Mouse (Mus musculus) embryo, embryonic 11.5 days (tissue): Measurements from ENCODE around the gene Tmem179.

Experiments used
- DNase-seq: peaks from one replicate; pipeline ENCODE4 v3.0.0-alpha.2; 2012; ENCODE audit warnings: low read depth, low spot score

Tmem179 gene

DNA sequence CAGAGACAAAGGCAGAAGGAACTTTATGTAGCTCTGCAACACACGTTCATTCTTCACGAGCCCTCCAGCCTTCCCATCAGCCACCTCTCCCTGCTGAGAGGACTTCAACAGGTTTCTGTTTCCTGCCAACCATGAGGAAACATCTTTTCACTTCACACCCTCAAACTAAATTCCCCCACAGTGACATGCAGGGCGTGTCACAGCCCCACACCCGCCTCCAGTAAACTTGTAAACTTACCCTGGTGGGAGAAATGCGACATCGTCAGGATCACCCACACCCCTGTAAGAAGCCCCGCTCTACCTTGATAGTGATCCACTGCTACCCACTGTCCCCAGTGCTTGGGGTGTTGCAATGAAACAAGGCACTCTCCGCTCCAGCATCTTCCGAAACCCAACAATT is 21.8 kb upstream of the Tmem179 start:
- DNase-seq, result no peak

DNA sequence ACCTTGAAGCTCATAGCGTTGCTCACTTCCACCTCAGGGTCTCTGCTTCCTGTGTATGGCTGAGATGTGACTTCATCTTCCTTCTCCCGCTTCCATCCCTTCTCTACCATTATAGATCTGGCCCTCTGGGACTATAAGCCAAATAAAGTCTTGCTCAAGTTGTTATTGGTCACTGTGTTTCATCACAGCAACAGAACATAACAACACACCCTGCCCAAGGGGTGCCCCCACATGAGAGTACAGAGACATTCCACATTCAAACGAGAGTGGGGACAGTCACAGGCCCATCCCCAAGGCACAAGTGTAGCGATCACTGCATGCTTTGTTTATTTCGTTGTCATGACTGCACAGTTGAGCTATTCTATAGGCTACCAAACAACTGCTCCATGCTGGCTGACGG is 20.7 kb upstream of the Tmem179 start:
- DNase-seq, result no peak

DNA sequence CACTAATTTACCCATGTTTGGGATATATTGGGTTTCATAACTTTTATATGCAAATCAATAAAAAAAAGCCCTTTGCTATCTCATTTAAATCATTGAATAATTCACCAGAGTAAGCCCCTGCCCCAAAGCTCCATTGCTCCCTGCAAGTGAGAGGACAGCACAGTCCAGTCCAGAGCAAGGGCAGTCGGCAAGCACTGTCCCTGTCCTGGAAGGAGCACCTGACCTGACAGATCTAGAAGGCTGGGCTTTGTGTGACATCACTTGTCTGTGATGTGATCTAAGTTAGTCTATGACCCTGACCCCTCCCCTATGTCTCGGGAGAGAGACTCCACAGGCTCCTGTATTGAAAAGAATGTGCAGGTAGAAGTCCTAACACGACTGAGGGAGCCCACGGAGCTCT is 17.2 kb upstream of the Tmem179 start:
- no peak for DNase-seq

DNA sequence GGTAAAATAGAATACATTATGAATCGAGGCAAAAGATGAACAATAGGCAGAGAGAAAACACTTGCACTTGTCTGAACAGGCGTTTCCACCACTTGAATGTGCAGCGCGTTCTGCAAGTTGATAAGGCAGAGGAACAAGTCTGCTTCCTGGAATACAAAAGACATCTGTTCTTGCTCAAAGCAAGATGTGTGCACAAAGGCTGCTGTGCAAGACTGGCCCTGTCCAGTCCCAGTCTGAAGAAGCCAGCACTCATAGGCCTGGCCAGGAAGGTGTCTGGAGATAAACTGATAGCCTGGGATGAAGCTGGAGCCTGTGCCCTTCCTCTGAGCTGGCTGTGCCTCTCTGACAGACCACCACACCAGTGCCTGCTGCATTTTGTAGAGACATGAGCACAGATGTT is 1.6 kb upstream of the Tmem179 start:
- no peak for DNase-seq

DNA sequence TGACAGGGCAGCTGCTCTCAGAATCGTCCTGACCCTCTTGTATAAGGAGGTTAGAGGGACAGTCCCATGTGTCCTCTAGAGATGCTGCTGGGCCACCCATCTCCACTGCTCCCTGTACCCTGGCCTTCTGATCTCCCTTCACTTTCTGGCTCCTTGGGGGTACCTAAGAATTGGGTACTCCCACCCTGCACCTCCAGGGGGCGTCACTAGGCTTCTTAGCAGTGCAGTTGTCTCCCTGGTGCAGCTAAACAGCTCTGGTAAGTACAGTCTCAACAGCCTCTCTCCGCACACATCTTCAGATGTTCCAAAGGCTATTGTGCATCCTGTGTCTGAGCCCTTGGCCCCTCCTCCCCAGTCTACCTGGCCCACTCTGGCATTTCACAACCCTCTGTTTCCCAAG is 1.6 kb downstream of the Tmem179 start:
- DNase-seq, result no peak

DNA sequence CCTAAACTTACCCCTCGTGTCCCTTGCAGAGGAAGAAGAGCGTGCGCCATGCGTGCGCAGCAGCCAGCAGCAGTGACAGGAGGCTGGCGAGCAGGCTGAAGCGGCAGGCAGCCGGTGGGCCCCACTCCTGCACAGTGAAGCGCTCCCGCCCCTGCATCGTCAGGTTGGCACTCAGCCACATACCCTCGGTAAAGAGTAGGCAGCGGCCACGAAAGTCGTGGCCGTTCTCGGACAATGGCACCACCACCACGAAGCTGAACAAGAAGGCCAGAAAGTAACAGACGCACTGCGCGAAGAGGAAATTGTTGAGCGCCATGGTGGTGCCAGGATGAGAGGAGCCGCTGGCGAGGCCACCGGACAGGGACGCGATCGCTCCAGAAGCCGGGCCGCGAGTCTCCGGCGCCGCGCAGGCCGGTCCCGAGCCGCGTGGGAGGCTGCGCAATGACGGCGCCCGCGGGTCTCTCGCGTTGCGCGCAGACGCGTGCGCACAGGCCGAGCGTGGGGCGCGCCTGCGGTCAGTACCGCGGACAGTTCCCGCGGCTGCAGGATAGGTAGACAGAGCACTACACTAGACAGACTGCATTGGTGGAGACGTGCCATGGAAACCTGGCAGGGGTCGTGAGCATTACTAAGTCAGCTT is 5.7 kb downstream of the Tmem179 start:
- no peak for DNase-seq

DNA sequence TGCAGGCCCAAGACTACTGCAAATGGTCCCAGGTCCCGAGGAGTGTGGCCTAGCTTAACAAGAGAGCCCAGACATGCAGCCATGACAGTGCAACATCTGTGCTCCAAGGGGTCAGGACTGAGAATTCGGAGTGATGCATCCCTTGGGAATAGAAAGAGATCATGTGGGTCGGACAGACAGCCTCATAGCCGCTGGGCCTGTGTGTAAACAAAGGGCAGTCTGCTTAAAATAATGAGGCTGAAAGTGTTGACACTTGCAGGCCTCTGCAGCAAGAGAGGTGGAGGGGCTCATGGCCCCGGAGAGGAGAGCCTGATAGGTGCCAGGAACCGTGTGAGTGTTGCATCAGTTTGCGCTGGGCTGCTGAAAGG is 6.2 kb downstream of the Tmem179 start:
- DNase-seq, result no peak

DNA sequence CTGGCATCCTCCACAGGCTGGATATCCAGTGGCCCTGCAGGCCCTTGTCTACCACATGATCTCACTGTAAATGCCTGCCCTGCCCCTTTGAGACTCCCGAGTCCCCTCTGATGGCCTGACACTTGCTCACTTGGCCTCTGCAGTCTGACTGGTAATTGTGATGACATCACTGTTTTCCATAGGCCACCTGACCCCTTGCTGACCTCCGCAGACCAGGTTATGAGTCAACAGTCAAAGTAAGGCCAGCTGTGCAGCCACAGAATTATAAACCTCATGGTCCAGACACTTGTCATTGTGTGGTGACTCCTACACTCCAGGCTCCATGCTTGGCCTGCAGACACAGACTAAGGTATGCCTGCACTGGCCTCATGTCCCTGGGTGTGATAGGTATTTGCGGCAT is 8.6 kb downstream of the Tmem179 start:
- DNase-seq, result no peak

DNA sequence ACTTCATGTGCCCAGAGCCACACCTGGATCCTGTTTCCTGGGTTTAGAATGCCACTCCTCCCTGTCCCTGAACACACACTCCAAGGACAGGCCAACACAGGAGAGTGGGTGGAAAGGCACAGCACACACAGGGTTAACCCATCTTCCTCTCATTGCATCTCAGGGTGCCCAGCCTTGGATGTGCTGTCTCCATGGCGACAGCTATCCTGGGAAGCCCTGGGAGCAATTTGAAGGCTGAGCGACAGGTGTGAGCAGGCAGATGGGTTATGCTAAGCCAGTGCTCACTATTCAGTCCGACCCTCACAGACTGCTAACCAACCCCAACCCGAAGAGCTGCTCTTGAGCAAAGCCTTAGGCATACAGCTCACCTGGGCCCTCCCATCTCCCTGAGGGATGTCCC is 9.3 kb downstream of the Tmem179 start:
- no peak for DNase-seq

DNA sequence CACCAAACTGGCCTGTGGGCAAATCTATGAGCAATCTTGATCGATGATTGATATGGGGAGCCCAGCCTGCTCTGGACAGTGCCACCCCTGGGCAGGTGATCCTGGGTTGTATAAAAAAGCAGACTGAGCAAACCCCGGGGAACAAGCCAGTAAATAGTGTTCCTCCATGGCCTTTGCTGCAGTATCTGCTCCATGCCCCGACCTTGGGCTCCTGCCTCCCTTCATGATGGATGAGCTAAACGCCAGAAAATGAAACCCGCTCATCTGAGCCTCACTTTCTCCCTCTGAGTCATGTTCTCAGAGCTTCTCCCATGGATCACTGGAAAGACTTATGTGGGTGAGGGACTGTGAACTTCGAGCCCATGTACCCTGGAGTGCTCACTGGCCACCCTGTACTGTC is 10.3 kb downstream of the Tmem179 start:
- DNase-seq, result no peak

DNA sequence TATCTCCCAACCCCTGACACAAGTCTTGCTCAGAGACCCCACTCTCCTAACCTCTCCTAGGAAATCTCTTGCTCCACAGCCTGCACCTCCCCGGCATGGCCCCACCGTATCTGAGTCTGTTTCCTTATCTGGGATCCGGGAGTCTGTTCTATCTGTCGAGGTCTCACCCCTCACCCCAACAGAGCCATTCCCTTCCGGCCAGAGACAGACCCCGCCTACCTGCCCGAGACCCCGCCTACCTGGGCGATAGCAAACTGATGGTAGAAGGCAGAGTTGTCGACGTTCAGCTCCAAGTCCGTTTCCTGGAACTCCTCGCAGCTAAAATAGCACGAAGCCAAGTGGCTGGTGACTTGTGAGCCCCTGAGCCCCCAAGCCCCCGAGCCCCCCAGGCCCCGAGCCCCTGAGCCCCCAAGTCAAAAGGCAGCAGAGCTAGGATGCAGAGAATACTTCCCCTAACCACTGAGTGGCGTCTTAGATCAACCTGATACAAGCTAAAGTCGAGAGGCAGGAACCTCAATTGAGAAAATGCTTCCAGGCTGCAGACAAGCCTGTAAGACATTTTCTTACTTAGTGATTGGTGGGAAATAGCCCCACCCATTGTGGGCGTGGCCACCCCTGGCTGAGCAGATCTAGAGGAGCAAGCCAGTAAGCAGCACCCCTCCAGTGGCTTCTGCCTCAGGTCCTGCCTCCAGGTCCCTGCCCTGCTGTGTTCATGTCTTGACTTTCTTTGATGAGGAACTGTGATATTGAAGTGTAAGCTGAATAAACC is 13.4 kb downstream of the Tmem179 start:
- no peak for DNase-seq

DNA sequence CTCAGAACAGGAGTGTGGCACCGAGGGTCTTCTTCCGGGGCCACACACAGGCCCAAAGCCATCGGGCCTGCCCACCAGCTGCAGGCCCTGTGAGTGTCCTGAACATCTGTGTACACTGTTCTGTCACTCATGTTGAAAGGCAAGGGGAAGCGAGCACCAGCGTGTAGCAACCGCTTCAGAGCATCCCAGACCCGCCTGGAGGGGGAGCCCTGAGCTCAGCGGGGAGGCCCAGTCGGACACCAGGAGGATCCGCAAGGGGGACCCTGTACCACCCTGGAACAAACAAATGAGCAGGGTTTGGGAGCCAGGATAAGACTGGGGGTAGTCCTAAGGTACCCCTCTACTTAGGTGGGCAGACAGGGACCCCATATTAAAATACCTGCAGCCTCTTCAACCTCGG is 17.9 kb downstream of the Tmem179 start:
- no peak for DNase-seq

DNA sequence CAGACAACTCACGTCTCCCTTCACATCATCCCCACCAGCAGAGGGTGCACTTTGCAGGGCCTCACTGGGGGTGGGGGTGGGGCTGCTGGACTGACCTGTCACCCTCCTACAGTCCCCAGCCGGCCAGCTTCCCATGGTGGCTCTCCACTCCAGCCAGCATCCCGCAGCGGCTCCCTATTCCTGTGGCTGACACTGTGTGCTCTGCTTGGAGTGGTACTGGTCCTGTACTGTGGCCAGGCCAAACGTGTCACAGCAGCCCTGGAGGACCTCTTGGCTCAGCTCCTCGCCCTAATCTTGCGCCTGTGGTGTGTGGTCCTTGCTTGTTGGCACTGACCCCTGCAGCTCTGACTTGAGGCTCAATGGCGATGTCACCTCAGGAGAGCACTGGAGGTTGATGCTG is 18.8 kb downstream of the Tmem179 start:
- no peak for DNase-seq

DNA sequence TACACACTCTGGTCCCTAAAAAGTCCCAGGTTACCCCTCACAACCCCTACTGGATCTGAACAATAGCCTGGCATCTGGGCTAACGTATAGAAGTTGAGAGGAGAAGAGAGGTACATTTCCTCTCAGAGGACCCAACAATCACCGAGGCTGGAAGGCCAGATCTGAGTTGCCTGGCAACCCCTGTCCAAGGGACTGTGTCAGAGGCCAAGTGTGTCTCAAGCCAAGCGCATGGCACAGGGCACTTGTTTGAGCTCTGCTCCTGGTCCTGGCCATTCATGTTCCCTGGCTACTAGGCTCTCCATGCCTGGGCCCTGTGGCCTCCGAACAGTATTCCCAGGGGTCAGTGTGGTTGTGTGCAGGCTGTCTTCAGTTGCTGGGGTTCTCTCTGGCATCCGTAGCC is 20.4 kb downstream of the Tmem179 start:
- no peak for DNase-seq

DNA sequence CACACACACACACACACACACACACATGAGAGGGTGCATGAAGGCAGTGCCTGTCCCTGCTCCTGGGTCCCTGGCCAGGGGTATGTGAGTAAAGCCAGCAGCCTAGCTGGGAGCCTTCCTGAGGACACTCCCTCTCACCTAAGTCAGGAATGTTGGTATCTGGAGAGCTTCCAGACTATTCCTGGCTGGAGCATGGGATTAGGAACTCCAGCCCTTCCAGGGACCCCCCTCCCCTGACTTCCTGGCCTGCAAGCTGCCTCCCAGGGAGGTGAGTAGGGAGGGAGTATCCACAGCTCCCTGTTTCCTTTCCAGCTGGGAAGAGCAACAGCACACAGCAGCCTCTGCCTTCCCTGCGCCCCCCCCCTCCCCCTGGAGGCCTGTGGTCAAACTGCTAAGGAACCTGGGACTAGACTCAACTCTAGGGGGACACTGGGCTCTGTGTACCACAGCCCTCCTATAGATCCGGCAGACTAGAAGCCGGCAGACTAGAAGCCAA is 26.1 kb downstream of the Tmem179 start:
- DNase-seq, result no peak

DNA sequence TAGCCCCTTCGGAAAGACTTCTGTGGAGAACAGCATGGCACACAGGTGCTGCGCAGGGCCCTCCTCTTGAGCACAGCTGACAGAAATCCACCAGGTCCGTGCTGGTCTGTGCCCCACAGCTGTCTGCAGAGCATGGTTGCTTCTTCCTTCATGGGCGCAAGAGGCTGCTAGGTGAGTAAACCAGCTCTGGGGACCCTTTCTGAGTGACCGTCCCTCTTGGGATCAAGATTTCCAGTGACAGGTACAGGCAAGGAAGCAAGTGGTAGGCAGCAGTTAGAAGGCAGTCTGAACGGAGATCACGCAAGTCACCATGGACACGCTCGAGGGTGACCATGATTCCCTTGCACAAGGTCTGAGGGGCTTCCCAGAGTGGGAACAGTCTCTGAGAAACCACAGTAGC is 27.0 kb downstream of the Tmem179 start:
- no peak for DNase-seq

DNA sequence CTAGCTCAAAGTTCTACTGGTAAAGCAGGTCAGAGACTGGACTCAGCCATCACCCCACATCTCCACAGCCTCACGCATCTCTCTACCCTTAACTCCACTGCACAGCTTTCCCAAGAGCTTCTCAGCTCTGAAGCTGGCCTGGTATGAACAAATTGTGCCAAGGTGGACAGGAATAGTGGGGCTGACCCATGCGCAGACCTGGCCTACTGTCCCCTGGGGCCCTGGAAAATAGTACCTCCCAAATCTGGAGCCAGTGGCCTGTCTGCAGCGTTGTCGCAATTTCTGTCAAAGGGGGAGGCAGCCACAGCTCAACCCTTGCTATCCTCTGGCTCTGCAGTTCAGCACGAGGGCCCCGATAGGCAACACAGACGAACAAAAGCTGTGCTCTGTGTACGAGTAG is 27.4 kb downstream of the Tmem179 start, which contains the start of gene A530016L24Rik:
TSS of gene A530016L24Rik (plus strand) at position 315 of the 400 bp plus-strand sequence.
- no peak for DNase-seq

DNA sequence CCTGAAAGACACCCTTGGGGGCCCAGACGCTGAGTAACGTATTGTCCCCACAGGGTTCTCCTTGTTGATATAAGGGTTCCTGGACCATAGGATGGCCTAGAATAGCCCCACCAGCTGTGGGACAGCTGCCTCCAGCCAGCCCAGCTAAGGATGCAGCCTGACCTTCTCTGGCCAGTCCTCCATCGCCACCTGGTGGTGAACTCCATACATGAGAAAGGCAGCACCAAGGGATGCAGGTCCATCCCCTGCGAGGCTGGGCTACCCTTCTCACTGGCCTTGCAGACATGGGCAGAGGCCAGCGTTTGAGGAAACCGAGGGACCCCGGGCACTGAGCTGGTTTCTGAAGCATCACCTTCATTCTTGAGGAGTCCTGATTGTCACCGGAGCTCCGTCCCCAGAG is 42.8 kb downstream of the Tmem179 start:
- DNase-seq, result peak; percentile 80

DNA sequence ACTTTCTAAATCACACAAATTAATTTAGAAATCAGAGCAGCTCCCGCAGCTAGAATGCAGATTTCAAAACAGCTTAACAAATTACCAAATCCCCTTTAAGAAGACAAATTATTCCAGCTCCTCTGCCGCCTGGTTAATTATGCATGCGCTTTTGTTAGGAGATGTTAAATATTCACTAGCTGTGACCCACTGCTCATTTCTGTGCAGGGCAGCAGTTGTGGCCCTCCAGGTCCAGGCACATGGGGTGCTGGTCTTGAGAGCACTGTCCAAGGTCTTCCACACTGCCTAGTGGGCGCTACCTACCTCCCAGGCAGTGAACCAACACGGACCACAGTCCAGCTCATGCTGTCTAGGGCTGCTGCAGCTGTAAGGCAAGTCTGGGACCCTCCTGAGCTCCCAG is 46.3 kb downstream of the Tmem179 start:
- no peak for DNase-seq

DNA sequence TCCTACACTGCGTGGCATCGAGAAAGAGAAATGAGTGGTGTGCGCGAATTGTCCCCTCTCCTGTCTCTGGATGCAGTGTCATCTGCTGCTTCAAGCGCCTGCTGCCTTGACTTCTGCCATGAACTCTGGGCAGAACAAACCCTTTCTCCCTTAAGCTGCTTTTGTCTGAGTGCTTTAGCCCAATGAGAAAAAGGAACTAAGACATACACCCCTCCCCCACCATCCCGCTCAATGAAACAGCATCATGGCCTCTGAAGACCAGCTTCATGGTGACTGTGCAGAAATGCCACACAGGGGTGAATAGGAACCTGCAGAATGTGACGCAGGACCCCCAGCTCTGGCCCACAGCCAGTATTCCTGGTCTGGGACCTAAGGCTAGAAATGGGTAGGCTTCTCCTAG is 47.2 kb downstream of the Tmem179 start:
- no peak for DNase-seq

DNA sequence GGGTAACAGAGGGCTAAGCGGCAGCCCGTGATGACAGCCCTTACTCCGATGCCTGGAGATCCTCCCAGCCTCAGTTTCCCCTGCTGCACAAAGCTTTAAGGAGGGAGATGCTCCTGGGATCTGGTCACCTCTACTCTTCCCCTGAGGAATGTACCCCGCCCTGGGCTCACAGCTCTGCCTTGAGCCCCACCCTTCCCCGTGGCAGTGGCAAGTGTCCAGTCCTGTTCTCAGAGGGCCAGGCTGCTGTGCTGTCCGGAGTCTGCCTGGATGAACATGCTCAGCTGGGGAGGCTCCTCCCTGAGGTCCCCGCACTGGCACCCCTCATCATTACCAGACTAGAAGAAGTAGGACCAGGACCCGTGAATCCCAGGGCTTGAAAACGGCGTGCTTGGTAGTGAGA is 49.2 kb downstream of the Tmem179 start:
- DNase-seq, result no peak

DNA sequence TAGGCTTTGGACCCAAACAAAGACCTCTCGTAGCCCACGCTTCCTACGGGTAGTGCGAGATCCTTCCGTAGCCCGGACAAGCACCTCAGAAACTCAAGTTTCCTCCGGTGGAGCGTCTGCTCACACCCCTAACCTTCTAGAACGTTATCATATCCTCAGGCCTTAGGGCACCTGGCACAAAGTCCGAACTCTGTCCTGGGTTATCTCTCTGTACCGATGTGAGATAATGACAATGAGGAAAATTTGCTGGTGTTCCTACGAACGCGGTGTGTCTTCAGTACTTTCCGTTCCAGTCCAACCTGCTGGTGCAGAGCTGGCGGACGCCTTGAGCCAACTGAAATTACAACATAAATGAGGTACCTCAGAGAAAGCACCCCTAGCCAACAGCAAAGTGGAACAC is 50.6 kb downstream of the Tmem179 start:
- DNase-seq, result no peak

DNA sequence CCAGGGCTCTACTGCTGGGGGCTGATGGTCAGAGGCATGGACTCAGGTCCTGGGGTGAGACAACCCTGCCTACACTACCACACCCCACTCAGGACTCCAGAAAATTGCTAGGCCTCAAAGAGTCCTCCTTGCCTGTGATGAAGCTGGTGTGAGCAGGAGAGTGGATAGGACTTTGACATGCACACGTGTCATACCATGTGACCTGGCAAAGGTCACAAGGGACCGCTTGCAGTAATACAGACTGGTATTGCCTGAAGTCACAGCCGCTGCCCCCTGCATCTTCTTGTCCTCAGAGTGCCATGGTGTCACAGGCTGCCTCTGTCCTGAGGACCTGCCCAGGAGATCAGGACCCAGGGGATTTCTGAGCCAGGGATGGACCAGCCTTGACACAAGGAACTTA is 52.0 kb downstream of the Tmem179 start:
- no peak for DNase-seq
